Mouse (Mus musculus) embryonic fibroblast, embryonic 13.5 days (primary cell): ENCODE results near the gene Ier2.

ENCODE experiments used
- CTCF ChIP-seq: IDR thresholded peaks from 2 replicates; pipeline ENCODE4 v1.5.1; 2011; ENCODE audit warnings: mild to moderate bottlenecking, control low read depth, low read length, moderate library complexity, borderline replicate concordance; ENCODE audit not compliant: insufficient read depth
- POLR2A ChIP-seq: IDR thresholded peaks from 2 replicates; pipeline ENCODE4 v1.6.1; 2011; ENCODE audit warnings: low read depth, mild to moderate bottlenecking, control low read depth, low read length, moderate library complexity

GRCm38 (mm10) chr8:84704867-84705831 is 42.5 kb upstream of the Ier2 start:
- TF ChIP-seq POLR2A (no peak), CTCF (no peak)
